Mouse (Mus musculus) hindbrain, embryonic 13.5 days (tissue): ENCODE results near the gene Gm20388. TPM values are rescaled to one million over a fixed set of nuclear protein-coding genes. Genes with fewer than 3 reads are reported as not detected.
A peak's percentile ranks its signal among the peaks of the same experiment; 100 is the strongest.

Source experiments
- microRNA counts: library from miRNA; unstranded; fragments of <30 nt; microRNA quantifications from one replicate; lab custom pipeline; 2016
- microRNA-seq: library from miRNA; unstranded; fragments of <30 nt; microRNA quantifications from one replicate; pipeline ENCODE4, GENCODE M21; 2016
- polyA plus RNA-seq: library from polyadenylated mRNA; unstranded; fragments of >200 nt; fragmentation: Nextera tagmentation; extraction: Ambion mirVana; gene quantifications from 2 replicates; pipeline ENCODE4 v1.2.1, GENCODE M21; 2015

Gene Gm20388
- polyA plus RNA-seq, 1 experiment from 2014 or later, result 1.9 TPM

MicroRNAs encoded within 50 kb of the gene (microRNA counts, 519-probe panel; counts per million panel counts)
- 906 counts per million, percentile 2 among the panel's probes with 10 or more counts for microRNA mmu-miR-1967 (lab: Ali Mortazavi, UCI)

Small RNAs within 50 kb of the gene (microRNA-seq; reads per million reads assigned to microRNA genes)
- gene Gm22715 (not detected), gene Gm24366 (not detected), gene Gm27530 (not detected), gene Mir1967 (not detected), gene Mir6396 (not detected), gene Mir7079 (not detected), gene Mir7080 (not detected), gene Mir7237 (1.6 reads per million), gene Mir7687 (not detected)

Other genes with a start within 250 kb of the Gm20388 start
- gene Wfdc1, start 244.5 kb upstream of the Gm20388 start, polyA plus RNA-seq, result 3.3 and 3.5 TPM in 2 replicates
- gene Atp2c2, start 210.8 kb upstream of the Gm20388 start, polyA plus RNA-seq, result 0.21 TPM in 1 of 2 replicates, not detected in the other
- 11.8 and 12.8 TPM in 2 replicates for gene Tldc1, start 132.4 kb upstream of the Gm20388 start, polyA plus RNA-seq
- gene Cotl1, start 70.3 kb upstream of the Gm20388 start, polyA plus RNA-seq, result 98.1 and 106 TPM in 2 replicates
- 14.6 and 14.8 TPM in 2 replicates for gene Klhl36, start 48.6 kb upstream of the Gm20388 start, polyA plus RNA-seq
- 123 and 126 TPM in 2 replicates for gene Usp10, start 481 bp upstream of the Gm20388 start, polyA plus RNA-seq
- gene Crispld2, start 81.6 kb downstream of the Gm20388 start, polyA plus RNA-seq, result 3.1 and 3.5 TPM in 2 replicates
- gene Zdhhc7, start 190.6 kb downstream of the Gm20388 start, polyA plus RNA-seq, result 27.9 and 29.3 TPM in 2 replicates
- 23.2 and 24.8 TPM in 2 replicates for gene 6430548M08Rik, start 203.3 kb downstream of the Gm20388 start, polyA plus RNA-seq